Mouse (Mus musculus) forelimb bud, embryonic 11.5 days (tissue): Measurements from ENCODE around the gene Rfx8.
"Not testable (repeated sequence)": the region's sequence is repeated elsewhere in the genome, so short reads cannot be mapped to it uniquely, and the experiment has no call there.

Experiments used
- DNase-seq: peaks from one replicate; pipeline ENCODE4 v3.0.0-alpha.2; 2012; ENCODE audit warnings: low read depth, low spot score

The Rfx8 gene

DNA sequence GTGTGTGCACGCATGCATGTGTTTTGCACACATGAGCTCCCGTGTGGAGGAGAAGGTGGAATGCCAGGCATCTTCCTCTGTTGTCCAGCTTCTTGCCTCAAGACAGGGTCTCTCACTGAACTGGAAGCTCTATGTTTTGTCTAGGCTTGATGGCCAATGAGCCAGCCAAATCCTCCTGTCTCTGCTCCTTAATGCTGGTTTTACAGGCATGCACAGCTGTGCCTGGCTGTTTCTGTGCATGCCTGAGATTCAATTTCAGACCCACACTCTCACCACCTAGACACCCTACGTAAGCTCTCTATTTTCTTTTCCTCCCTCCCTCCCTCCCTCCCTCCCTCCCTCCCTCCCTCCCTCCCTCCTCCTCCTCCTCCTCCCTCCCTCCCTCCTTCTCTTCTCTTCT, 28.8 kb downstream of the Rfx8 start:
- no peak for DNase-seq

DNA sequence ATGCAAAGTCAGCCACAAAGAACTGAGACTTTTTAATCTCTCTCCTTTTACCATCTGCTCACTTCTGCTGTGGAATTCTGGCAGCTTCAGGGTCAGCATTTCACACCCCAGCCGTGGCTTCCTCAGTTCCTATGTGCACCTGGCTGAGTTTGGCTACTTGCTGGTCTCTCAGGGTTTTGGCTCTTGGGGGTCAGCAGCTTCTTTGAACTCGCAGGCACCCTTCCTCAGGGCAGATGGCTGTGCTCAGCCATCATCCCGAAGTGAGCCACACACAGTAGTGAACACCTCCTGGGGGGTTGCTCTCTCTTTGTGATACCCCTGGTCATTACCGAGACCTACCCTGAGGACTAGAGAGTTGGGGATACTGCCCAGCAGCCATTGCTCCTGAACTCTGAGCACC, 29.7 kb downstream of the Rfx8 start:
- no peak for DNase-seq

DNA sequence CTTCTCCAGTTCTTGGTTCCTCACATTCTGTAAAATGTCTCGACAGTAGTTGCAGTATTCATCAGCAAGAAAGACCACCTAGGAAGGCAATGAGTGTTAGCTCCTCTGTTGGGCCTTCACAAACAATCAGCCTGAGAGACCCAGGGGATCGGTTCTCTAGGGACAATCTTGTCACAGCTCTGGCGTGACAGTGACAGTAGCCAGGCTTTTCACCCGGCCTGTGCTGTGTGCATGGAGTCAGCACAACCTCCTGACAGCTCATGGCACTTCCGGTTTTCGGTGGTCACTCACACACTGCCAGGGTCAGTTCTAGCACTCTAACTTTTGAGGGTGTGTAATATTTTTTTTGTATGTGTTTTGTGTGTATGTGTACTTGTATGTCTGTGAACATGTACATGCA, 32.2 kb downstream of the Rfx8 start:
- no peak for DNase-seq

DNA sequence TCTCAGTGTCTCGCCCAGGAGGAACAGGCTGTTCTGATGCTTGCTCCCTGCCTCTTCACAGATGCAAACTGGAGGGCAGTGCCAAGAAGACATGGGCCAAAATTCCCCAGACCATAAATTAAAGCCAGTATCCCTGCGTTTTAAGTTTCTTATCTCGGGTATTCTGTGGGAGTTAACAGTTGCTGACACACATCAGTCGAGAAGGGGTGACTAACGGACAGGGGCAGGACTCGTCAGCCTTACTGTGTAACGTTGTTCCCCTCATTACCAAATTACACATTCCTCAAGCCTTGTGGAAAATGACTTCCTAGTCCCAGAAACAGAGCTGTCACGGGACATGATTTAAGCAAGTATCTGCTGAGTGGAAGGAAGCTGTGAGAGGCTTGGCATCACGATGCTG, 33.5 kb downstream of the Rfx8 start:
- no peak for DNase-seq

DNA sequence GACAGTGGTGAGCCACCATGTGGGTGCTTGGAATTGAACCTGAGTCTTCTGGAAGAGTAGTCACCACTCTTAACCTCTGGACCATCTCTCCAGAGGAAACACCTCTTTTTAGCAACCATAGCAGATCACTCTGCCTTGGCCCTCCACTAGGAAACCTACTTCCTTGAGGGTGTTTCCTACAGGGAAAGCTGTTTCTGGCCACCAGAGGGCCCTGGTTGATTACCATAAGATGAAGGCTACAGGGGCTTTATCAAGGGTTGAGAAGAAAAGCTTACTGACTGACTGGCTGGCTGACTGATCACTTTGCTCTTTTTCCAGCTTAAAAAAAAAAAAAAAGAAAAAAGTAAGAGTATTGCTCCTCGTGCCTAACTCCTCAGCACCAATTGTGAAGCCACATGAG, 35.0 kb downstream of the Rfx8 start:
- DNase-seq, result peak; percentile 72

DNA sequence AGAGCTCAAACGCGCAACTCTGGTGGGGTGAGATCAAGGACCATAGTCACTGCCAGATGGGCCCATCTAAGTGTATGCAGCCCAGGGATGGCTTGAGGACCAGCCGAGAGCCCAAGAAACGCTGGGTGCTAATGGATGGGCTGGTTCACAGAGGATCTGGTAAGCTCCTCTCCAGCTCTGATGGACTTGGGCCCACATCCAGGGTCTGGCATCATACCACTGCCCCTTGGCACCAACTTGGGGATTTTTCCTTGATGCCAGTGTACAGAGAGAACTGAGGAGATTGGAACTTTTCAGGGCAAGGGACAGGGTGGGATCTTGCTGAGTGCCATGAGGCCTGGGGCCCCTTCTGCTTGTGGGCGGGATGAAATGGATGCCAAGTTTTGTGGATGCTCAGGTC, 39.2 kb downstream of the Rfx8 start:
- DNase-seq, result no peak

DNA sequence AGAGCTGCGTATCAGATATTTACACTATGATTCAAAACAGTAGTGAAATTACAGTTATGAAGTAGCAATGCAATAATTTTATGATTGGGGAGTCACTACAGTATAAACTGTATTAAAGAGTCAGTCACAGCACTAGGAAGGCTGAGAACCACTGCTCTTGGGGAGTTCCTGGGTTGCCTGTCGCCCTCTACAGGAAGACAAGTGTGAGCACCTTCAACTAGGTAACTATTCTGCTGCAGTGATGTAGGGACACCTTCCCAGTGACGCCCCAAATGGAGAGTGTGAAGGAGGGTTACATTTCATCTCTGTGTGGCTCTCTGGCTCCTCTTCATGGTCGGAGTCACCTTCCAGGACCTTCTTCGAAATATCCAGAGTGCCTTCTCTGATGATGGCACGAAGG, 40.3 kb downstream of the Rfx8 start:
- DNase-seq, result no peak

DNA sequence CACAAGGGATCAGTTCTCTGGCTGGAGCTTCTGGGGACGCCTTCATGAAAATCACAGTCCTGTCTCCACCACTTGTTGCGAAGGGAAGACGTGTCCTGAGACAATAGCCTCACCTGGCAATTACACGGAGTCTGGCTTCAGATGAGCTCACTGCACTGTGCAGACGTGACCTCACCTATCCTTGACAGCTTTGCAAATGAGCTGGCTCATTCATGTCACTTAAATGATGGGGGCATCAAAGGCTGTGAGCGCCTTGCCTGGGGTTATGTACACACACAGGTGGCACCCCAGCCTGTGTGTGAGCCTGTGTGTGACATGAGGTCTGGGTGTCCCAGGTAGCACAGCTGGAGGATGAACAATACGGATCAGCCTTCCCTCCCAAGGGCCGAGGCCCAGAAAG, 41.9 kb downstream of the Rfx8 start:
- DNase-seq, result no peak

DNA sequence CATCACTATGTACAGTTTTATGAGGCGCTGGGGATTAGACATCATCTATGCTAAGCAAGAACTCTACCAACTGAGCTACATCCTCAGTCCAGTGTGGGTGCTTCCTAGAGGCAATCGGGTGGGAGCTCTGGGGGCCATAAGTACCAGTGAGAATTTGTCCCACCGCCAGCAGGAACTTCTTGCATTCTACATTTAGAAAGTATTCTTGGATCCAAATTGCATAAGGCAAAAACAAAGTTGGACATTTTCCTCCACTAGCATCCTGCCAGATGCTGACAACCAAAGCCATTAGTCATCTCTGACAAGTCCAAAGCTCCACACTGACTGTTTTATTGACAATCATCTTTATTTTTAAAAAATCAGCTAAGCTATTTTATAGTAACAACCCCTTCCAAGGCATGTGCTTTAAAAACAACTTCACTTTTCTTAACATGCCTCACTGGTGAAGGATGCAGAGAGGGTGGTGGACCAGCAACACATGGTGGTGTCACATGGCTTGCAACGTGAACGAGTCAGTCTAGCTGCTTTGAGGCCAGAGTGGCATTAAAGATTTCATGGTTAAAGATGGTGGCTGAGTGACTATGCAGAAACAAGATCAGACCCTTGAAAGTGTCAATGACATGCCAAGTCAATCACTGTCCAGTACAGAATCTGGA, 44.4 kb downstream of the Rfx8 start:
- no peak for DNase-seq

DNA sequence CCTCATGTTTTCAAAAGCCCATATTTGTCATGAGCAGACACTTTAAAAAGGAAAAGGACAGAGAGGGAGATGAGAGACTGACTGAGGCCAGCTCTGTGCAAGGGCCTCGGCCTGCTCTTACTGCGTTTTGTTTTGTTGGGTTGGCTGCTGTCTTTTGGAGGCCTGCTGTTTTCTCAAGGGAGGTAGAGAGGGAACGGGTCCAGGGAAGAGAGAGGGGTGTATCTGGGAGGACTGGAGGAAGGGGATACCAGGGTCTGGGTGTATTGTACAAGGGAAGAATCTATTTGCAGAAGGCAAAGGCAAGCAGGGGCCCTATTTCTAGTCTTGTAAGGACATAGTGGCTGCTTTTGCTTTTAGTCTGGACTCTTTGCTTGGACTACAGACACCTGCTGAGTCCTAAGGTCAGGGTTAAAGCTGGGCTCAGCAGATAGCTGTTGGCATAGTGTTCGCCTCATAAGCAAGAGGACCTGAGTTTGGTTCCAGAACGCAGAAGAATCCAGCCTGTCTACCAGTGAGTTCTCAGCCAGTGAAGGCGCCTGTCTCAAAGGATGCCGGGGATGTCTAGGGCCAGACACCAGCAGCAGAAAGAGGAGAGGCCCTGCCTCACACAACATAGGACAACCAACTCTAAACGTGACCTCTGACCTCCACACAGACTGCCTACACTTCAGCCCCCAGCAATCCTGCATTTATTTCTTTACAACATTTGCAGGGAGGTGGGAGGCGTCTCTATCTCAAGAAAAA, 48.3 kb downstream of the Rfx8 start:
- no peak for DNase-seq

DNA sequence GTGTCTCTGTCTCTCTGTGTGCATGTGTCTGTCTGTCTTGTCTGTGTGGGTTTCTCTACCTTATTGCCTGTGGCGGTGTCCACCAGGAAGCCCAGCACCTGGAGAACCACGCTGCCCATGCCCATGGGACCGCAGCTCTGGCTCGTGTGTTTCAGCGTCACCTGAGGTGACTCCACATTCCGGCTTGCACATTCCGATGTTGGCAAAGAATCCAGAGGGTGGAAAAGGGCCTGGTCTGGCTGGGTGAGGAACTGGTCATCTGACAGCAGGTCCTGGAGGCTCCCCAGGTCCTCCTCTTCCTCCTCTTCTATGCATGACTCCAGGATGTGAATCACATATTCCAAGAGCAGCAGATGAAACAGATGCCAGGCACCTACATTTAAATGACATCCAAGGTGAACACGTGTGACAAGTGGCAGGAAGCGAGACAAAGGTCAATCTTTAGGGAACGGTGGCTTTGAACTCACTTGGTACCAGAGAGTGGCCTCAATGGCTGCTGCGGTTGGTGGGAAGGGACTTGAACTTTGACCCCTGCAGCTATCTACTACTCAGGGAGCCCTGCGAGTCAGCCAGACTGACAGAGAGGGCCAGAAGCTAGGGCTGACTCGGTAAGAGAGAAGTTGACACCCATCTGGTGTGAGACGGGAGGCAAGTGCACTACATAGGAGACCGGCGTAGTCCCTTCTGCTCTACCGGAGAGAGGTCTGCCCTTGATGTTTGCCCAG, 50.4 kb downstream of the Rfx8 start:
- no peak for DNase-seq

DNA sequence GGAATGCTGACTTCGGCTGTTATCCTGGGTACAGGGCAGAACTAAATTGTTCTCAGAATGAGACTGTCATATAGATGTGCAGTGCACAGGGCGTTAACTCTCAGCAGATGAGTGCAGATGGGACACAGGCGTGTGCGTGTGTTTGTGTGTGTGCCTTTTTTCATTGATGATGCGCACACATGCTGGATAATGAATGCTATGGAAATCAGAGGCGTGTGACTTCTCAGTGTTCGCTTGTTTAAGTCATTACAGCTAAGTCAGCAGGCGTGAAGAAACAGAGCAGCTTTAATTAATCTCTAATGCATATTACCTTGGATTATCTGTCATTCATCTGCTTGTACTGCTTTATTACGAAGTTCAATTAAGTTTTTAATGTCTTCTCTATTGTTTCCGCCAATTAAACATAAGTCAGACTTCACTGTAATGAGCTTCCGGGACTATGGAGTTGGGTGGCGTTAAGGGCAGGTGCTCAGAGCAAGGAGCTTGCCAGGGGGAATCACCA, 54.0 kb downstream of the Rfx8 start:
- DNase-seq, result no peak

DNA sequence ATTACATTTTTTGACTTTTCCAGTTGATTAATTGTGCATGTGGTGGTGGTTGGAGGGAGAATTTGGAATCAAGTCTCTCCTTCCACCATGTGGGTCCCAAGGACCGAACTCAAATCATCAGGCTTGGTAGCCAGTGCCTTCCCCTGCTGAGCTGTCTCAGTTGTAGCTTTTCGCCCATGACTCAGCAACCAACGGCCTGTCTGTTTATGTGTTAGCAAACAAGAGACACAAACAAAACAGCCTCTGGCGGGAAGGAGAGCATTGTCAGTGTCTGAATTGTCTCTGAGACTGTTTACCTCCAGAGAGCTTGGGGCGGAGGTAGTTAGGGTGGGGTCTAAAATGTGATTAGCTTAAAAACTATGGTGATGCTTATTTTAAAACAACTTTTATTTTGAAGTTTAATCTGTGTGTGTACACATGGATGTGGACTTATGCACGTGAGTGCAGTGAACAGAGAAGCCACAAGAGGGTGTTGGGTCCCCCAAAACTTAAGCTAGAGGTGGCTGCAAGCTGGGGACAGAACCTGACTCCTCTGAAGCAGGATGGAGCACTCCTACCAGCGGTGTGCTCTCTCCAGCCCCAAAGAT, 56.7 kb downstream of the Rfx8 start:
- no peak for DNase-seq

DNA sequence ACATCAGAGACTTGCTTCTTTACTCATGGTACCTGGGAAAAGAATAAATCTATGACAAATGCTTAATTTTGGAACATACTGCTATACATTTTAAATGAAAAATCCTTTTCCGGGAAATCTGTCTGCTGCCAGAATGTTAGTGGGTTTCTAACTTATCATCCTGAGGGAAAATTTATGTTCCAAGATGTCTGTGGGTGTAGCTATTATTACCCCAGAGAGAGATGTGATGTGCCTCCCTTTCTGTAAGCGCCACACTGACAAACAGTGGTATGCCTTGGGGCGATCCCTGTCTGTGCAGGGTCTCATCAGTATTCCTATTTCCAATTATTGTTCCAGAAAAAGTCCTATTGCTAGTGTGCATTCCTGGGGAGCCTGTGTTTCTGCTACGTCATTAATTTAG, 57.7 kb downstream of the Rfx8 start:
- DNase-seq, result no peak

DNA sequence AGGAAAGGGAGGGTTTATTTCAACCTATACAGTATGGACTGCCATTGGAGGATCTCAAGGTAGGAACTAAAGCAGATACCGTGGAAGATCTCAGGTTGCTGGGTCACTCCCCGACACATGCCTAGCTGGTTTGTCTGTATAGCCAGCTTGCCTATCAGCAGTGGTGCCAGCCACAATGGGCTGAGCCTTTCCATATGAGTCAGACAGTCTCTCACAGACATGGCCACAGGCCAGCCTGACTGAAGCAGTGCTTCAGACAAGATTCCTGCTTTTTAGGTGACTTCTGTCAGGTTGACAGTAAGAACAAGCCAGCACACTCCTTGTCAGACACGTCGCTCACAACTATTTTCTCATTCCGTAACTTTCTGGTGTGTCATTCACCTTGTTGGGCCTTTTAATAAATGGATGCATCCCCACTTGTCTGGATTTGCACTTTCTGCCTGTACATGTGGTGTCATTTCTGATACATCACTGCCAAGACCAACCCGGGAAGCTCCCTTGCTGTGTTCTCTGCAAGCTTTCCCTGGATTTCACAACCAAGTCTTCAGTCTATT, 63.7 kb downstream of the Rfx8 start:
- DNase-seq, result no peak

DNA sequence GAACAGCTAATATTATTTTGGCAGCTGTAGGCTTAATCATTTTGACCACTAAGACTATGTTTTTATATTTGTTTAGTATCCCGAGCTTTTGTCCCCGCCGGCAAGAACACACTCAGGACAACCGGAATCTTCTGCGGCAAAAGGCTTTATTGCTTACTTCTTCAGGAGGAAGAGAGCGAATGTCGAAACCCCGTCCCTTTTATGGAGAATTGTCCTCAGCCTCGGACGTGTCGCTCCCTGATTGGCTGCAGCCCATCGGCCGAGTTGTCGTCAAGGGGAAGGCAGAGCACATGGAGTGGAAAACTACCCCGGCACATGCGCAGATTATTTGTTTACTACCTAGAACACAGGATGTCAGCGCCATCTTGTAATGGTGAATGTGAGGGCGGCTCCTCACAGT, 65.9 kb downstream of the Rfx8 start:
- not testable (repeated sequence) for DNase-seq

DNA sequence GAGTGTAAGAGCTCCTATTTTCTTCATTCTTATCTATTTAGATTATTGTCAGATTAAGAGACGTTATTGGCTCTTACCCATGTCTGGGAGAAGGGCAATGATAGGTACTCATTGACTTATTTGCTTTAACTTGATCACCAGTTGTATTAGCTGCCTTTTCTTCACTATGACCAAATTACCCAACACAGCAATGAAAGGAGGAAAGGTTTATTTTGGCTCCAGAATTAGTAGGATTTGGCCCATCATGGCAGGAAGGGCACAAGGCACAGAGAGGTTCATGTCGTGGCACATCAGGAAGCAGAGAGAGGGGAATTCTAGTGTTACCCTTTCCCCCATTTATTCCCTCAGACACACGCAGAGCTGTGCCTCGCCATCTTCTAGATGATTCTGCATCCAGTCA, 67.8 kb downstream of the Rfx8 start:
- no peak for DNase-seq

DNA sequence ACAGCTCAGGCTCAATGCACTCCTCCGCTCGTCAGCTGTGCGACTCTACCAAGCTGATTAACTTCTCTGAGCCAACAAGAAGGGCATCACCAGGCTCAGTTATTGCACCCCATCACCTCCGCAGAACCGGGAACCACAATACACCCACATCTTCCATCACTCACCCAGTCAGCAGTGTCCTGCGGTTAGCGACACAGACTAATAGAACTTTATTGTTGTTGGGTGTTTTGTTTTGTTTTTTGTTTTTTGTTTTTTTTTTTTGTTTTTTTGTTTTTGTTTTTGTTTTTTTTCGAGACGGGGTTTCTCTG, 69.6 kb downstream of the Rfx8 start, which contains the start of gene Creg2:
Gene Creg2, minus strand, starts transcription at position 234 of the 308 bp plus-strand sequence.
- no peak for DNase-seq

DNA sequence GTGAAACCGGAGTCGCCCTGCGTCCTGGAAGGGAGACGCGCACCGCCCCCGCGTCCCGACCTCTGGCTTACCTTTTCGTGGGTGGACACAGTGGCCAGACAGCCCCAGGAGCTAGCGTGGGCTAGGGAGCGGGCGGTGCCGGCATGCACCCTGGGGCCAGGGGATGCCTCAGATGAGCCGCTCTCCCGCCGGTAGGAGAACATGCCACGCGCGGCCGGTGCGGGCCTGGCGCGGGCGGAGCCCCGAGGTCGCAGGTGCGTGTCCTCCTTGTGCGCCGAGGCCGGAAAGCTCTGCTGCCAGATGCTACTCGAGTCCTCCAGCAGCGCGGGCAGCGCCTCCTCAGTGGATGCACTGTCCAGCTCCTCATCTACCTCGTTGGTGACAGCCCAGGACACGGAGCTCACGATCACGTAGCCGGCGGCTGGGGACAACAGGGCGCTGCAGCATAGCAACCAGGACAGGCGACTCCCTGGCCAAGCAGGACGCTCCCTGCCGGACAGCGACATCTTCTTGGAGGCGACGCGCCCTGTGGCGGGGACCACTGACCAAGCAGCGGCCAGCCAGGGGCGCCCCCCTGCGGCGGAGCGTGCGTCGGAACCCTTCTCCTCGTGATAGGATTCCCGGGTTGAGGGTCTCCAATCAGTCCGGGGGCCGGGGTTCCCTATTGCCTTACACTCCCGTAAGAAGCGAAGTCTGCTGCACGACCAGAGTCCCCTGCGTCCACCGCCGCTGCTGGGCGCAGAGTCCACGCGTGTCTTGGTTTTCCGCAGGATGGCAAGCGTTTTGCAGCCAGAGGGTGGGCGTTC, 70.2 kb downstream of the Rfx8 start:
- DNase-seq, result peak; percentile 52

DNA sequence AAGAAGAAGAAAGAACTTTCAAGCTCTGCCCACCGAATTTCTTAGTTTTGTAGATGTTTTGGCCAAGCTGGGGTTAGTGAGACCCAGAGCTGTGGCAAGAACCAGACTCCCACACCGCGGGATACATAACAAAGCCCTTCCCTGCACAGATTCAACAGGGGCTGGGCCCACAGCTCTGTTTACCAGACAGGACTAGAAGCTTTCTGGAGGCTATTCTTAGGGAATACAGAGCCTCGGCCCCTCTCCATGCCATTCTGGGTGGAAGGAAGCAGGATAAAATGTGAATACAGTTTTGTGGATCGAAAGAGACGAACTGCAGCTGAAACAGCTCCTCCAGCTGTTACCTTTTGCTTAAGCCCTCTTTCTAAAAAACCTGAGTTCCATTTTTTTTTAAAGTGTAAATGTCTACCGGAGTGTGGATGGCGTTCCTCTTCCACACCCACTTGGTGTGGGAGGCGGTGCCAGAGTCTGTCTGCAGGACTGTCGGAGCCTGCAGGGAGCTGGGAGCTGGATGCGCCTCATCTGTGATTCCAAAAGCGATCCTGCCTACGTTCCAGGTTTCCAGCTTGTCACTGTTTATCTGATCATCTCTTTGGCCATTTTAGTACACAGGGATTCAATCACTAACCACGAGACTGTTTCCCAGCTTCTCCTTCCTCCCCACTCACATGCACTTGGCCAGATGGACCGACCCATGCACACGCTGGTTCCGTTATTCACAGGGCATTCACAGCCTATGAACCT, 70.9 kb downstream of the Rfx8 start:
- DNase-seq, result no peak

DNA sequence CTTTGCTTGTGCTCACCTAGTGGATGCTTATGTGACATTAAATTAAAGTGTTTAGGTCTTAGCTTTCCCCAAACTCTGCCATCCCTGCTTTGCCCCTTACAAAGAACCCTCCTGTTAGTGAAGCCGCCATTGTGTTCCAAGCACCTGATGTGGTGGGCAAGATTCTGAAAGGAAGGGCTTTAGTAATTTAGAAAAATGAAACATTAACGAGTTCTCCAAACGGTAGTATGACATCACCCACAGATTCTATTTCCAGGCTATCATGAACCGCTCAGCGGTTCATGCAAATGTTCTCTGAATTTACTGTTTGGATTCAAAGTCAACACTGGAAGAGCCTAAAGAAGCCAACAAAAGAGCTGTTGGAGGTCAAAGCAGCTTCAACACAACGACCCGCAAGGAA, 72.2 kb downstream of the Rfx8 start:
- no peak for DNase-seq
